ENCODE assay signal across 34 mouse cellular contexts in genomic region chr5:123090560-123091306, GRCm38 (mm10). TPM values are rescaled to one million over a fixed set of nuclear protein-coding genes. Genes with fewer than 3 reads are reported as not detected.
DNase-seq lines count a peak whose midpoint lies in the region; ATAC-seq lines count a peak whose summit lies in the region.
"Had no signal": no experiment of that assay in that cellular context is flagged by ENCODE, and none has a peak within 500 bp of the region (broad histone marks: within the 10 kb centered on the region; RNA-seq: fewer than 3 reads in every experiment).

No protein-coding gene starts in this region.

- H3K4me2 ChIP-seq in midbrain, embryonic 11.5 days = no peak overlapping the region
- no peak overlapping the region for H3K4me2 ChIP-seq in midbrain, embryonic 16.5 days (ENCODE audit: low read length)
- no peak overlapping the region for H3K4me2 ChIP-seq in liver, embryonic 13.5 days
- H3K4me2 ChIP-seq in neural tube, embryonic 15.5 days = no peak overlapping the region
- H3K4me2 ChIP-seq: embryonic facial prominence, embryonic 12.5 days; heart, embryonic 12.5 days; hindbrain, embryonic 13.5 days; limb, embryonic 15.5 days; midbrain, embryonic 13.5 days; stomach, embryonic 15.5 days had no signal

- peak; percentile 69 for DNase-seq in midbrain, embryonic 11.5 days (ENCODE audit: low spot score, missing footprints)
- DNase-seq in liver, embryonic 13.5 days = no peak
- DNase-seq in yolk sac, embryonic 10.5 days (ENCODE audit: low spot score) = peak; percentile 56
- no peak for DNase-seq in heart, adult 11 months
- DNase-seq: adrenal gland, postnatal 14 days; B cell, adult 2 months; cerebellum, adult 11 months; cerebellum, adult 9-11 months; embryo, embryonic 11 days; forebrain, postnatal 0 days; gastrocnemius, postnatal 25 days; heart, adult 18-20 months; heart, postnatal 4 days; kidney, postnatal 4 days; layer of hippocampus, postnatal 36 days; lung, postnatal 36 days; right cerebral cortex, postnatal 25 days had no signal

- H3K4me3 ChIP-seq in midbrain, embryonic 11.5 days (ENCODE audit: low read depth, low read length) = no peak overlapping the region
- no peak overlapping the region for H3K4me3 ChIP-seq in midbrain, embryonic 16.5 days (ENCODE audit: low read depth, low read length)
- H3K4me3 ChIP-seq in brown adipose tissue, adult 24 weeks (ENCODE audit: insufficient read depth, low read depth, low read length) = no peak overlapping the region
- no peak overlapping the region for H3K4me3 ChIP-seq in liver, embryonic 13.5 days (replicated peaks)
- no peak overlapping the region for H3K4me3 ChIP-seq in neural tube, embryonic 15.5 days (replicated peaks)
- H3K4me3 ChIP-seq: embryonic facial prominence, embryonic 12.5 days; heart, embryonic 12.5 days; hindbrain, embryonic 13.5 days; limb, embryonic 10.5 days; limb, embryonic 15.5 days; megakaryocyte, embryonic 14.5 days; midbrain, embryonic 13.5 days; stomach, embryonic 15.5 days had no signal

- no peak for ATAC-seq in midbrain, embryonic 11.5 days (ENCODE audit: low FRiP score)
- ATAC-seq in midbrain, embryonic 16.5 days = no peak
- no peak for ATAC-seq in liver, embryonic 13.5 days (ENCODE audit: low read depth)
- no peak for ATAC-seq in megakaryocyte, adult 5-6 weeks (ENCODE audit: poor library complexity, severe bottlenecking)
- no peak for ATAC-seq in neural tube, embryonic 15.5 days (ENCODE audit: low FRiP score)
- ATAC-seq: forebrain, postnatal 0 days; intestine, embryonic 16.5 days; midbrain, embryonic 13.5 days had no signal

- H3K4me1 ChIP-seq in midbrain, embryonic 11.5 days (ENCODE audit: control insufficient read depth, insufficient read depth, low read length) = no peaks in the 10 kb centered on the region
- no peaks in the 10 kb centered on the region for H3K4me1 ChIP-seq in midbrain, embryonic 16.5 days (ENCODE audit: control insufficient read depth, insufficient read depth, low read length)
- peaks cover 3% of the 10 kb centered on the region; the same call in 1 of the 2 replicates for H3K4me1 ChIP-seq in brown adipose tissue, adult 24 weeks (ENCODE audit: control insufficient read depth, insufficient read depth, insufficient read length, low read length)
- H3K4me1 ChIP-seq in liver, embryonic 13.5 days (replicated peaks) = peaks cover 78% of the 10 kb centered on the region
- H3K4me1 ChIP-seq in neural tube, embryonic 15.5 days = peaks cover 10% of the 10 kb centered on the region
- H3K4me1 ChIP-seq: embryonic facial prominence, embryonic 12.5 days; limb, embryonic 15.5 days; stomach, embryonic 15.5 days had no signal

- WGBS in midbrain, embryonic 11.5 days = 81% methylated on average over 10 of the region's 10 CpGs
- 88% methylated on average over 10 of the region's 10 CpGs for WGBS in midbrain, embryonic 16.5 days
- 84% methylated on average over 10 of the region's 10 CpGs for WGBS in liver, embryonic 13.5 days (ENCODE audit: insufficient replicate concordance)
- 88% methylated on average over 10 of the region's 10 CpGs for WGBS in neural tube, embryonic 15.5 days

- no peak overlapping the region for H3K27ac ChIP-seq in midbrain, embryonic 11.5 days (ENCODE audit: low read depth, low read length)
- H3K27ac ChIP-seq in midbrain, embryonic 16.5 days (ENCODE audit: low read length) = no peak overlapping the region
- H3K27ac ChIP-seq in brown adipose tissue, adult 24 weeks (replicated peaks; ENCODE audit: low read depth, low read length) = 0 out of 2 replicates have a peak overlapping the region, but pooled peaks have one; percentile 23
- peak overlapping the region; percentile 82 for H3K27ac ChIP-seq in liver, embryonic 13.5 days
- H3K27ac ChIP-seq in neural tube, embryonic 15.5 days (replicated peaks) = no peak overlapping the region
- H3K27ac ChIP-seq: embryonic facial prominence, embryonic 12.5 days; hindbrain, embryonic 13.5 days; kidney, postnatal 0 days; limb, embryonic 10.5 days; limb, embryonic 15.5 days; midbrain, embryonic 13.5 days; stomach, embryonic 15.5 days had no signal

- H3K36me3 ChIP-seq in midbrain, embryonic 11.5 days (ENCODE audit: control insufficient read depth, insufficient read depth, low read length) = no peaks in the 10 kb centered on the region
- H3K36me3 ChIP-seq in midbrain, embryonic 16.5 days (ENCODE audit: control insufficient read depth, insufficient read depth, low read length) = no peaks in the 10 kb centered on the region
- H3K36me3 ChIP-seq in liver, embryonic 13.5 days = peaks cover 17% of the 10 kb centered on the region
- H3K36me3 ChIP-seq in neural tube, embryonic 15.5 days = no peaks in the 10 kb centered on the region
- H3K36me3 ChIP-seq: embryonic facial prominence, embryonic 12.5 days; limb, embryonic 10.5 days; limb, embryonic 15.5 days; midbrain, embryonic 13.5 days; stomach, embryonic 15.5 days had no signal

- H3K9me3 ChIP-seq in midbrain, embryonic 11.5 days (ENCODE audit: control insufficient read depth, low read length) = no peaks in the 10 kb centered on the region
- no peaks in the 10 kb centered on the region for H3K9me3 ChIP-seq in midbrain, embryonic 16.5 days (replicated peaks; ENCODE audit: control insufficient read depth, low read length, poor library complexity, severe bottlenecking)
- no peaks in the 10 kb centered on the region for H3K9me3 ChIP-seq in liver, embryonic 13.5 days (replicated peaks)
- no peaks in the 10 kb centered on the region for H3K9me3 ChIP-seq in neural tube, embryonic 15.5 days (replicated peaks)
- H3K9me3 ChIP-seq: embryonic facial prominence, embryonic 12.5 days; heart, embryonic 12.5 days; hindbrain, embryonic 13.5 days; limb, embryonic 10.5 days; limb, embryonic 15.5 days; midbrain, embryonic 13.5 days; stomach, embryonic 15.5 days had no signal

- H3K9ac ChIP-seq in midbrain, embryonic 11.5 days (ENCODE audit: low read length) = no peak overlapping the region
- H3K9ac ChIP-seq in midbrain, embryonic 16.5 days (ENCODE audit: low read depth, low read length) = no peak overlapping the region
- peak overlapping the region; percentile 42 for H3K9ac ChIP-seq in liver, embryonic 13.5 days
- no peak overlapping the region for H3K9ac ChIP-seq in neural tube, embryonic 15.5 days (replicated peaks)
- H3K9ac ChIP-seq: embryonic facial prominence, embryonic 12.5 days; forebrain, postnatal 0 days; heart, embryonic 12.5 days; hindbrain, embryonic 13.5 days; limb, embryonic 15.5 days; midbrain, embryonic 13.5 days; stomach, embryonic 15.5 days had no signal

- no peaks in the 10 kb centered on the region for H3K27me3 ChIP-seq in midbrain, embryonic 11.5 days (ENCODE audit: control insufficient read depth, insufficient read depth, low read length)
- no peaks in the 10 kb centered on the region for H3K27me3 ChIP-seq in midbrain, embryonic 16.5 days (ENCODE audit: control insufficient read depth, insufficient read depth, low read depth, low read length)
- H3K27me3 ChIP-seq in liver, embryonic 13.5 days = no peaks in the 10 kb centered on the region
- H3K27me3 ChIP-seq in neural tube, embryonic 15.5 days (replicated peaks) = no peaks in the 10 kb centered on the region
- H3K27me3 ChIP-seq: embryonic facial prominence, embryonic 12.5 days; heart, embryonic 12.5 days; hindbrain, embryonic 13.5 days; limb, embryonic 15.5 days; megakaryocyte, embryonic 14.5 days; midbrain, embryonic 13.5 days; stomach, embryonic 15.5 days had no signal

RNA-seq across cellular contexts. Expression of gene Tmem120b, which starts 22.5 kb away (rescaled TPM):
- polyA plus RNA-seq in midbrain, embryonic 11.5 days (2014; fragmentation: Nextera tagmentation; extraction: Ambion mirVana) = 7.6 and 7.9 TPM in 2 replicates
- polyA plus RNA-seq in midbrain, embryonic 16.5 days (2015; fragmentation: Nextera tagmentation; extraction: Ambion mirVana) = 16.9 and 18.7 TPM in 2 replicates
- polyA plus RNA-seq in brown adipose tissue, adult 24 weeks (2012; ENCODE audit: insufficient read depth, insufficient read length, missing spikeins) = 91.8 and 116 TPM in 2 replicates
- polyA plus RNA-seq in liver, embryonic 13.5 days (2015; fragmentation: Nextera tagmentation; extraction: Ambion mirVana) = 23.0 and 24.2 TPM in 2 replicates
- 0.87 and 2.5 TPM in 2 replicates for total RNA-seq in megakaryocyte, adult 5-6 weeks (2015)
- 0.29 and 1.3 TPM in 2 replicates for total RNA-seq in megakaryocyte, adult 5-6 weeks (2017)
- 19.6 and 21.0 TPM in 2 replicates for polyA plus RNA-seq in neural tube, embryonic 15.5 days (2015; fragmentation: Nextera tagmentation; extraction: Ambion mirVana)

RNA-seq across cellular contexts. Expression of gene Rhof, which starts 41.8 kb away (rescaled TPM):
- 1.6 TPM in 2 replicates for polyA plus RNA-seq in midbrain, embryonic 11.5 days (2014; fragmentation: Nextera tagmentation; extraction: Ambion mirVana)
- polyA plus RNA-seq in midbrain, embryonic 16.5 days (2015; fragmentation: Nextera tagmentation; extraction: Ambion mirVana) = 13.9 and 21.4 TPM in 2 replicates
- 0.48 and 0.67 TPM in 2 replicates for polyA plus RNA-seq in brown adipose tissue, adult 24 weeks (2012; ENCODE audit: insufficient read depth, insufficient read length, missing spikeins)
- polyA plus RNA-seq in liver, embryonic 13.5 days (2015; fragmentation: Nextera tagmentation; extraction: Ambion mirVana) = 2.5 and 3.4 TPM in 2 replicates
- 5.4 and 7.6 TPM in 2 replicates for total RNA-seq in megakaryocyte, adult 5-6 weeks (2015)
- 6.4 and 6.5 TPM in 2 replicates for total RNA-seq in megakaryocyte, adult 5-6 weeks (2017)
- polyA plus RNA-seq in neural tube, embryonic 15.5 days (2015; fragmentation: Nextera tagmentation; extraction: Ambion mirVana) = 19.2 and 20.9 TPM in 2 replicates

RNA-seq across cellular contexts. Expression of gene Morn3, which starts 43.9 kb away (rescaled TPM):
- polyA plus RNA-seq in midbrain, embryonic 11.5 days (2014; fragmentation: Nextera tagmentation; extraction: Ambion mirVana) = not detected in 2 replicates
- polyA plus RNA-seq in midbrain, embryonic 16.5 days (2015; fragmentation: Nextera tagmentation; extraction: Ambion mirVana) = 0.62 and 1.7 TPM in 2 replicates
- not detected in 2 replicates for polyA plus RNA-seq in brown adipose tissue, adult 24 weeks (2012; ENCODE audit: insufficient read depth, insufficient read length, missing spikeins)
- polyA plus RNA-seq in liver, embryonic 13.5 days (2015; fragmentation: Nextera tagmentation; extraction: Ambion mirVana) = not detected in 2 replicates
- not detected in 2 replicates for total RNA-seq in megakaryocyte, adult 5-6 weeks (2015)
- total RNA-seq in megakaryocyte, adult 5-6 weeks (2017) = not detected in 2 replicates
- 0.68 TPM in 1 of 2 replicates, not detected in the other for polyA plus RNA-seq in neural tube, embryonic 15.5 days (2015; fragmentation: Nextera tagmentation; extraction: Ambion mirVana)
- total RNA-seq: adrenal gland, postnatal 14 days; forebrain, postnatal 0 days; gastrocnemius, postnatal 25 days; heart, adult 18-20 months; heart, postnatal 4 days; layer of hippocampus, postnatal 36 days; monocyte, adult 5-6 weeks had no signal
- polyA plus RNA-seq: embryonic facial prominence, embryonic 12.5 days; forebrain, embryonic 11.5 days; heart, embryonic 12.5 days; heart, postnatal 0 days; kidney, postnatal 0 days; limb, embryonic 10.5 days had no signal

RNA-seq across cellular contexts. Expression of gene Setd1b, which starts 51.3 kb away (rescaled TPM):
- polyA plus RNA-seq in midbrain, embryonic 11.5 days (2014; fragmentation: Nextera tagmentation; extraction: Ambion mirVana) = 9.8 and 10.0 TPM in 2 replicates
- 10.0 and 11.8 TPM in 2 replicates for polyA plus RNA-seq in midbrain, embryonic 16.5 days (2015; fragmentation: Nextera tagmentation; extraction: Ambion mirVana)
- polyA plus RNA-seq in brown adipose tissue, adult 24 weeks (2012; ENCODE audit: insufficient read depth, insufficient read length, missing spikeins) = 5.4 and 8.3 TPM in 2 replicates
- polyA plus RNA-seq in liver, embryonic 13.5 days (2015; fragmentation: Nextera tagmentation; extraction: Ambion mirVana) = 3.4 and 3.8 TPM in 2 replicates
- total RNA-seq in megakaryocyte, adult 5-6 weeks (2015) = 40.4 and 44.9 TPM in 2 replicates
- total RNA-seq in megakaryocyte, adult 5-6 weeks (2017) = 4.1 and 8.7 TPM in 2 replicates
- 10.5 and 11.2 TPM in 2 replicates for polyA plus RNA-seq in neural tube, embryonic 15.5 days (2015; fragmentation: Nextera tagmentation; extraction: Ambion mirVana)

Comparison
In these comparisons a context has a peak if more than half of its experiments do, and no peak if none do; other contexts are left out.
1. DNase-seq: peak in midbrain, embryonic 11.5 days (single experiment) and yolk sac, embryonic 10.5 days (single experiment); none in liver, embryonic 13.5 days (single experiment) and heart, adult 11 months (single experiment).
2. H3K27ac ChIP-seq: peak in brown adipose tissue, adult 24 weeks (single experiment) and liver, embryonic 13.5 days (single experiment); none in midbrain, embryonic 11.5 days (single experiment), midbrain, embryonic 16.5 days (single experiment) and neural tube, embryonic 15.5 days (single experiment).